ENCODE assay signal across 27 mouse cellular contexts in genomic region chr8:82685966-82686365, GRCm38 (mm10).
DNase-seq lines count a peak whose midpoint lies in the region; ATAC-seq lines count a peak whose summit lies in the region.
"Had no signal": no experiment of that assay in that cellular context is flagged by ENCODE, and none has a peak within 500 bp of the region (broad histone marks: within the 10 kb centered on the region; RNA-seq: fewer than 3 reads in every experiment).

No protein-coding gene starts in this region.

- H3K9ac ChIP-seq in heart, embryonic 11.5 days (ENCODE audit: low read depth, low read length): no peak overlapping the region
- H3K9ac ChIP-seq: embryonic facial prominence, embryonic 13.5 days; forebrain, embryonic 13.5 days; heart, embryonic 15.5 days; limb, embryonic 12.5 days; liver, postnatal 0 days; midbrain, embryonic 15.5 days; neural tube, embryonic 12.5 days had no signal

- no peaks in the 10 kb centered on the region for H3K9me3 ChIP-seq in heart, embryonic 11.5 days (replicated peaks; ENCODE audit: control insufficient read depth, low read length)
- H3K9me3 ChIP-seq: embryonic facial prominence, embryonic 13.5 days; forebrain, embryonic 13.5 days; heart, embryonic 15.5 days; hindbrain, embryonic 10.5 days; limb, embryonic 12.5 days; midbrain, embryonic 15.5 days; neural tube, embryonic 12.5 days had no signal

- no peaks in the 10 kb centered on the region for H3K36me3 ChIP-seq in heart, embryonic 11.5 days (ENCODE audit: control insufficient read depth, insufficient read depth, low read length)
- H3K36me3 ChIP-seq: embryonic facial prominence, embryonic 13.5 days; heart, embryonic 15.5 days; hindbrain, embryonic 10.5 days; limb, embryonic 12.5 days; midbrain, embryonic 15.5 days; neural tube, embryonic 12.5 days had no signal

- DNase-seq in heart, adult 11 months: peak; percentile 95
- peak; percentile 14 for DNase-seq in kidney, adult 9 months
- DNase-seq in kidney, adult 8-10 months: no peak
- peak; percentile 24 for DNase-seq in adipocyte (ENCODE audit: low spot score)
- DNase-seq in kidney, postnatal 36 days: peak; percentile 5 to 18
- DNase-seq: adrenal gland, postnatal 14 days; cerebellum, adult 2 months; cerebellum, postnatal 25 days; layer of hippocampus, postnatal 36 days; liver, postnatal 0 days; right cerebral cortex, postnatal 14 days; spleen, adult 18-20 months; thymus, postnatal 25 days had no signal

- H3K27me3 ChIP-seq in heart, embryonic 11.5 days (ENCODE audit: control insufficient read depth, insufficient read depth, low read length): no peaks in the 10 kb centered on the region
- H3K27me3 ChIP-seq: embryonic facial prominence, embryonic 13.5 days; forebrain, embryonic 13.5 days; heart, embryonic 15.5 days; limb, embryonic 12.5 days; midbrain, embryonic 15.5 days; neural tube, embryonic 12.5 days had no signal

- no peak overlapping the region for H3K4me3 ChIP-seq in heart, embryonic 11.5 days (ENCODE audit: low read depth, low read length)
- H3K4me3 ChIP-seq: embryonic facial prominence, embryonic 13.5 days; forebrain, embryonic 13.5 days; heart, embryonic 15.5 days; hindbrain, embryonic 10.5 days; limb, embryonic 12.5 days; midbrain, embryonic 15.5 days; neural tube, embryonic 12.5 days had no signal

- no peak overlapping the region for H3K27ac ChIP-seq in heart, embryonic 11.5 days (ENCODE audit: low read depth, low read length)
- H3K27ac ChIP-seq: embryonic facial prominence, embryonic 13.5 days; forebrain, embryonic 13.5 days; heart, embryonic 15.5 days; hindbrain, embryonic 10.5 days; hindbrain, postnatal 0 days; limb, embryonic 12.5 days; macrophage; midbrain, embryonic 15.5 days; neural tube, embryonic 12.5 days had no signal

- ATAC-seq in heart, embryonic 11.5 days (replicated peaks; ENCODE audit: insufficient number of reproducible peaks, low FRiP score, low TSS enrichment): no peak
- ATAC-seq in activated CD4-positive, CD25-positive, alpha-beta regulatory T cell, adult 4 months: no peak
- ATAC-seq: forebrain, embryonic 13.5 days; hindbrain, postnatal 0 days; intestine, postnatal 0 days; liver, postnatal 0 days; lung, postnatal 0 days; midbrain, embryonic 15.5 days had no signal

- 74% methylated on average over 3 of the region's 3 CpGs for WGBS in heart, embryonic 11.5 days (ENCODE audit: insufficient replicate concordance)

- no peak overlapping the region for H3K4me2 ChIP-seq in heart, embryonic 11.5 days
- H3K4me2 ChIP-seq: embryonic facial prominence, embryonic 13.5 days; forebrain, embryonic 13.5 days; heart, embryonic 15.5 days; limb, embryonic 12.5 days; liver, embryonic 11.5 days; midbrain, embryonic 15.5 days; neural tube, embryonic 12.5 days had no signal

- no peaks in the 10 kb centered on the region for H3K4me1 ChIP-seq in heart, embryonic 11.5 days (ENCODE audit: control insufficient read depth, insufficient read depth, low read length)
- H3K4me1 ChIP-seq: embryonic facial prominence, embryonic 13.5 days; forebrain, embryonic 13.5 days; heart, embryonic 15.5 days; hindbrain, embryonic 10.5 days; midbrain, embryonic 15.5 days; neural tube, embryonic 12.5 days had no signal

Comparison
In these comparisons a context has a peak if more than half of its experiments do, and no peak if none do; other contexts are left out.
1. DNase-seq: peak in heart, adult 11 months (single experiment), kidney, adult 9 months (single experiment), adipocyte (single experiment) and kidney, postnatal 36 days (2 of 2); none in kidney, adult 8-10 months (0 of 2).